Mouse (Mus musculus) megakaryocyte-erythroid progenitor cell, adult 5-6 weeks (primary cell): Measurements from ENCODE around the gene Zfp991. TPM values are rescaled to one million over a fixed set of nuclear protein-coding genes. Genes with fewer than 3 reads are reported as not detected.

Experiments used
- total RNA-seq, 2 experiments: library from RNA; stranded (forward) in 1 of 2; stranded (reverse) in 1 of 2; fragments of 200-1000, 215-1000 nt in 1 of 2; fragments of >200 nt in 1 of 2; fragmentation: Nextera tagmentation in 1 of 2; gene quantifications; 2 replicates each; pipeline ENCODE4 v1.2.3; 2014 to 2017

The Zfp991 gene
- total RNA-seq, 2 experiments from 2014 or later: 28.8 to 31.3 TPM

Other genes starting within 250 kb of the Zfp991 start
- gene Gm21411, start 222.4 kb upstream of the Zfp991 start, total RNA-seq (2014; fragmentation: Nextera tagmentation): not detected in 2 replicates
- not detected in 2 replicates for gene Gm21411, start 222.4 kb upstream of the Zfp991 start, total RNA-seq (2017)
- gene Zfp989, start 160.1 kb upstream of the Zfp991 start, total RNA-seq (2014; fragmentation: Nextera tagmentation): not detected in 2 replicates
- not detected in 2 replicates for gene Zfp989, start 160.1 kb upstream of the Zfp991 start, total RNA-seq (2017)
- not detected in 2 replicates for gene Rex2, start 110.2 kb upstream of the Zfp991 start, total RNA-seq (2014; fragmentation: Nextera tagmentation)
- gene Rex2, start 110.2 kb upstream of the Zfp991 start, total RNA-seq (2017): not detected in 2 replicates
- 0.22 TPM in 1 of 2 replicates, not detected in the other for gene Zfp988, start 173.6 kb downstream of the Zfp991 start, total RNA-seq (2014; fragmentation: Nextera tagmentation)
- 1.5 TPM in 1 of 2 replicates, not detected in the other for gene Zfp988, start 173.6 kb downstream of the Zfp991 start, total RNA-seq (2017)
- gene Zfp978, start 229.3 kb downstream of the Zfp991 start, total RNA-seq (2014; fragmentation: Nextera tagmentation): not detected in 2 replicates
- gene Zfp978, start 229.3 kb downstream of the Zfp991 start, total RNA-seq (2017): not detected in 2 replicates